Mouse (Mus musculus) brain, adult 2 months (tissue): ENCODE results near the gene Ccdc18.
"Not testable (repeated sequence)": the region's sequence is repeated elsewhere in the genome, so short reads cannot be mapped to it uniquely, and the experiment has no call there.

ENCODE experiments used
- DNase-seq: peaks from one replicate; pipeline ENCODE4 v3.0.0; 2011; ENCODE audit warnings: low read depth, low spot score

Ccdc18 gene

DNA sequence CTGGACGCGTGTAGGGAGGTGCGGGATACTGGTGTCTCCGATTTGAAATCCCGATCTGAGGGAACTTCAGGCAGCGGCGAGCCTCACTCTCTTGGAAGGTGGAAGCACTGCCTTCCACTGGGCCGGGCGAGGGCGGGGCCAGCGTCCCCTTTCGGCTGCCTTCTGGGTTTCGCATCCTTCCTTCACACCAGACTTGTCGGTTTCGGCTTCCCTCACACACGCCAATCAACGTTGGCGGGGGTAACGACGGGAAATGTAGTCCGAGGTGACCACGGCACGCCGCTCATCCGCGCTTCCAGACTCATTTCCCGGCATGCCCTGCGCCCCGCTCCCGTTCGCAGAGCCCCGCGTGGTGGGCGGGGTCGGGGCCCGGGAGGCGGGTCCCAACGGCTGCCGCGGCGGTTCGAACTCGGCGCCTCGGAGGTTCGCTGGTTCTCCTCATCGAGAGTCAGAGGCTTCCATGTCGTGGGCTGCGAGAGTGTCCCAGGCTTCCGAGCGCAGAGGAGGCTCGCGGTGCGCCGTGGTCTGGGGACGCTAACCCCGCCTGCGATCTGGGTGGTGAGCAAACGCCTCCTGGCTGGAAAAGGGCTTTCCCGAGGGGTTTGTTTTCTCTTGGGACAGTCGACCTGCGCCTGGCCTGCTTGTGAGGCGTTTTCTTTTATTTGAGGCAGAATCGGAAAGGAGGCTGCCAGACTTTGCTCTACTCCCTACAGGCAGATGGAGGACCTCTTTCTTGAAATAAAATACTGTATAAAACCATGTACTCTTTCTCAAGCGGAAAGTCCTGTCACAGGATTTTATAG is at the start of gene Ccdc18, which contains the start of gene Tmed5:
Gene Ccdc18 (plus strand): TSS at position 435 of the 803 bp plus-strand sequence.
Gene Tmed5 (minus strand): TSS at position 180 of the 803 bp plus-strand sequence.
- peak; percentile 99 for DNase-seq

DNA sequence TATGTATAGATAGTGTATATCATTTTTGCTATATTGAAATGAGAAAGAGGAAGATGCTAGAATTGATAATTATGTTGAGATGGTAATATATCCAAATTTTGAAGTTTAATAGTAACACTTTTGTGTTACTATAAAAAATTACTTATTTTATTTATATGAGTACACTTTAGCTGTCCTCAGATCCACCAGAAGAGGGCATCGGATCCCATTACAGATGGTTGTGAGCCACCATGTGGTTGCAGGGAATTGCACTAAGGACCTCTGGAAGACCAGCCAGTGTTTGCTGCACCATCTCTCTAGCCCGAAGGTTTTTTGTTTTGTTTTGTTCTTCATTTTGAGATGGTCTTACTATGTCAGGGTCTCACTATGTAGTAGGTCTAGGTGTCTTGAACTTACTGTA is 47.2 kb upstream of the Ccdc18 start:
- DNase-seq, result no peak

DNA sequence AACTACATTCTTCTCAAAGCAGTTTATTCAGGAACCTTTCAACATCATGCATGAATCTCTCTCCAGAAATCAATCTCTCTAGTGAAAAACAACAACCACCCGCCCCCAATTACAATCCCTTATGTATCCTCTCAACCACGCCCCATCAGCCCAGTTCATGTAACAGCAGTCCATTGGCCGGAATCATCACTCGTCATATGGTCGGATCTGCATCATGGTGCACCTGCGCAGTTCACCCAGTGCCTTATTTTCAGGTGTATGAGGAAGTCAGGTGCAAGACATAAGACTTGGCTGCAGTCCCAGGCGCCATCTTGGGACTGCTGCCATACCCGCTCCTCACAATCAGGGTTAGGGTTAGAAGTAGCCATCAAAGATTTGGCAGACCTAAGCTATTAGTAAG is 39.9 kb upstream of the Ccdc18 start:
- DNase-seq, result not testable (repeated sequence)

DNA sequence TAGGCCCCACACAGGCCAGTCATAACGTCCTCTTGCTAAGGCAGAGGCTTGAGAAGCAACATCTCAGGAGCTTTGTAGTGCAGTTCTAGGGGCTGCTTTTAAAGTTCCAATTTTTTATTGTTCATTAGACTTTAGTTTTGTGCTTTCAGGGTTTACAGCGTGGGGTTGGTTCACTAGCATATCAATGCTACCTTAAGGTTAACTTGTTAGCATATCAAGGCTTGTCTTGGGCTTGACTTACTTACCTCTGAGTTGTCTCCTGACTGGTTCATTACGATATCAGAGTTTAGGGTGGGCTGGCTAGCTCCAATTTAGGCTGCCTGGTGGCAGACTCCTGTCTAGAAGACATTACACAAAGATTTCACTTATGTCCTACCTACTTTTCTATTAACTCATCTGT is 35.0 kb upstream of the Ccdc18 start:
- DNase-seq, result no peak

DNA sequence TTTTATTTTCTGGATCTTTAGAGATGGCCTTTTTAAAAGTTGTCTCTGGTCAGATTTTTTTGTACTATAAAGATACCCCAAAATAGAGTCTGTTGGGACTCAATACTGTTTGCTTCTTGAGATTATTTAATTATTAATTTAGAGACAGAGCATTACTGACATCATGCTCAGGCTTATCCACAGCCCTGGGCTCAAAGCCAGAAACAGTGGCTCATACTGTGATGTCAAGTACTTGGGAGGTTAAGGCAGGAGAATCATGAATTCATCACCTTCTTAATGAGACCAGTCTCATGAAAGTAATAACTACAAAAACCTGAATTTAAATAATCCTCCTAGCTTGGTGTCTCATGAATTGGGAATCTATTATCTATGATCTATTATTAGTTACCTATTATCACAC is 32.5 kb upstream of the Ccdc18 start:
- peak; percentile 37 for DNase-seq

DNA sequence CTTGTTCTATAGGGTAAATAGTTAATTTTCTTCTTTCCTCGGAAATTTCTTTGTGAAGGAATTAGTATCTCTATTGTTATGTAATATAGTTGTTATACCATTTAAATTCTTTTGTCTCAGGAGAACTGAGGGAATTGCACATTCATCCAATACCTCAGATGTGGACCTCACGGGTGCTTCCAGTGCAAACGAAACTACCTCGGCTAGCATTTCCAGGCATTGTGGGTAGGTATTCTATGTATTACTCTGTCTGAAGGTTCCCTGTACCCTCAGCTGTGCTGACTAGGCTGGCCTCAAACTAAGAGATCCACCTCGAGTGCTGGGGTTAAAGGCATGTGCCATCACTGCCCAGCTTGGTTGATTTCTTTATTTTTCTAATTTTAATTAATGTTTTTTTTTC is 28.4 kb upstream of the Ccdc18 start:
- DNase-seq, result no peak

DNA sequence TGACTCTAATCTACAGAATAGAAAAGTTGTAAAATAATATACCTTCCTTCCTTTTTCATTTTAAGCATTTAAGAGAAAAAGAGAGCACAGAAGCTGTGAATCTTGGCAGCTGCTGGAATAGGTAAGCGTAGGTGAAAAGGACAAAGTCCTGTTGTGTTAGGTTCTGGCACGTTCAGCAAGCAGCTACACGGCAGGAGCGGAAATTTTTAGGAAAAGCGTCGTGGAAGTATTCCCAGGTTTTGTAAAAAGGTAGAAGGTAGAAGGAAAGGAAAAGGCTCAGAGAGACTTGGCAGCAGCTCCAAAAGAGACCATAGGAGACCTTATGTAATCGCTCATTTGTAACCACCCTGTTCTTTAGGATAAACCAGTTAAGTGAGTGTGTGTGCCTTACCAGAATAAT is 23.3 kb upstream of the Ccdc18 start:
- DNase-seq, result peak; percentile 64

DNA sequence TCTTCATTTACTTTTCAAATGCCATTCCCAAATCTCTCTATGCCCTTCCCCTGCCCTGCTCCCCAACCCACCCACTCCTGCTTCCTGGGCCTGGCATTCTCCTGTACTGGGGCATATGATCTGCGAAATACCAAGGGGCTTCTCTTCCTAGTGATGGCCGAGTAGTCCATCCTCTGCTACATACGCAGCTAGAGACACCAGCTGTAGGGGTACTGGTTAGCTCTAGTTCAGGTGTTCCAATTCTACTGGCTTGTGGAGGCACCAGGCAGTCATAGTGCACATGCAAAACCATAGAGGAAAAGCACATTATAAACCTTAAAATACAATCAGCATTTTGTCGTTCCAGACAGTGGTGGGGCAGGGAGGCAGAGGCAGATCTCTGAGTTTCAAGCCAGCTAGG is 15.0 kb upstream of the Ccdc18 start:
- no peak for DNase-seq

DNA sequence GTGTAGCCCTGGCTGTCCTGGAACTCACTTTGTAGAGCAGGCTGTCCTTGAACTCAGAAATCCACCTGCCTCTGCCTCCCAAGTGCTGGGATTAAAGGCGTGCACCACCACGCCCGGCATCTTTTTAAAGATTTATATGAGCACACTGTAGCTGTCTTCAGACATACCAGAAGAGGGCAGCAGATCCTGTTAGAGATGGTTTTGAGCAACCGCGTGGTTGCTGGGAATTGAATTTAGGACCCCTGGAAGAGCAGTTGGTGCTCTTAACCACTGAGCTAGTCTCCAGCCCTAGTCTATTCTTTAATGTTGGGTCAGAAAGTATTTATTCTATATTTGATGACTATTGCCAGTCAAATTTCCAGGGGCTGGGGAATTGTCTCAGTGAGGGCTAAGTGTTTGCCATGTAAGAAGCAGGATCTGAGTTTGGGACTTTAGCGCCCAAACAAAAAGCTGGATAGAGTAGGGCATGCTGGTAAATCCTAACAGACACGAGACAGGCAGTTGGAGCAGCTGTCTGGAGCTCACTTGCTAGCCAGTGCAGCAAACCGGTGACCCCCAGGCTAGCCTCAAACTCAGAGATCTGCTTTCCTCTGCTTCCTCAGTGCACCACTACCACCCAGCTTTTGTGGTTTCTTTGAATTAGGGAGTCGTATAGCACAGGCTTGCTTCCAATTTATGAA is 12.3 kb upstream of the Ccdc18 start:
- DNase-seq, result no peak

DNA sequence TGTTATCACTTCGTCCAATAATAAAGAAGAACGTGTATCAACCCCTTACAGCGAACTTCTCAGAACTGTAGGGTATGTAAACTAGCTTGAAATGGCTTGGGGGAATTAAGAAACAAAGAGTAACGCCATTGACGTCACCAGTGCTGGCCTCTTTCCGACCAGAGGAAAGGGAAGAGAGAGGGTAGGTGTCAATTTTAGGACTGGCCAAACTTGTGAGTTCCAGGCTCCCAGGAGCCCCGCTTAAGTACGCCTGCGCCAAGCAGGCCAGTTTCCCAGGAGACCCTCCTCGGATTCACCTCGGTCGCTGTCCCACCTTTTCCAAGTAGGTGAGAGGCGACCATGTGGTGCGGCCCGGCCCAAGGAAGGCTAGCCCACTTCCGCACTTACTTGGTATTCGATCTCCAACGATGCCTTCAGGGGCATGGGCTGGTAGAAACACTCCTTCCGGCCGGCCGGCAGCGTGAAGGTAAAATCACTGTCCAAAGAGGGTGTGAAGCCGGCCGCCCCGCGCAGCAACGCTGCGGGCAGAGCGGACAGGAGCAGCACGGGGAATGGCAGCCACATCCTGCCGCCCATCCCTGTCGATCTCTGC is 730 bp upstream of the Ccdc18 start:
- DNase-seq, result peak; percentile 48

DNA sequence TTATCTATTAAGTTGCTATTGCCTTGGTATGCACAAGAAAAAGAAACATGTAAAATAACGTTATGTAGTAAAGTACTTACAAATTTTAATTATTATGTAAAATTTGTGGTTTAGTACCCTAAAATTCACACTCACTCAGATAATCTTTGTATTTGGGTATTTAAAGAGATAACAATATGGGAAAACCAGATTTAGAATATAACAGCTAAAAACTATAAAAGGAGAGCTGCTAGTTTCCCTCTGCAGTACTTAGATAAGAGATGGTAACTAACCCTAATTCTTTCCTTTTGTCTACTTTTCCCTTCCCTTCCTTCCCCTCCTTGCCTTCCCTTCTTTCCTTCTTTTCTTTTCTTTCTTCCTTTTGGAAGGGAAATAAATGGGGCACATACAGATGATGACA is 19.9 kb downstream of the Ccdc18 start:
- no peak for DNase-seq

DNA sequence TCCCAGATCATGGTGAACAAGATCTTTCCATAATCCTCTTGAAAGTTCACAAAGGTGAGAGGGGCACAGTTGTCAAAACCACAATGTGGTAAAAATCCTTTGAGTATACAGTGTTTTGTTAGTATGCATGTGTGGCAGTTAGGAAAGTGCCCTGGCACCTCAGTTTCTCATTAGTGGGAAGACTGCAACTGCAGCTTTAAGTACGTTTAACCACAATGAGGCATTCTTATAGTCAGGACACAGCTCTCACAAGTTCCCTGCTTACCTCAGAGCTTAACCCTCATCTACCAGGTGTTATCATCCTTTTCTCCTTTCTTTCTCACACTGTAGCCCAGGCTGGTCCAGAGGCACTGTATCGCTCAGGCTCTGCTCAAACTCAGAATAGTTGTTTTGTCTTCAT is 28.1 kb downstream of the Ccdc18 start:
- no peak for DNase-seq

DNA sequence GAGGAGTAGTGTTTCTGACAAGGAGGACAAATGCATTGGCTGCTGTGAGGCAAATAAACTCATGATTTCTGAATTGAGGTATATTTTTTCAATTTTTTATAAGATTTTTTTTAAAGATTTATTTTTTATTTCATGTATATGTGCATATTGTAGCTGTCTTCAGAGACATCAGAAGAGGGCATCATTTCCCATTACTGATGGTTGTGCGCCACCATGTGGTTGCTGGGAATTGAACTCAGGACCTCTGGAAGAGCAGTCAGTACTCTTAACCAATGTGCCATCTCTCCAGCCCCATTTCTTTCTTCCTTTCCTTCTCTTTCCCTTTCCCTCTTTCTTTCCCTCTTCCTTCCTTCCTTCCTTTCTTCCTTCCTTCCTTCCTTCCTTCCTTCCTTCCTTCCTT is 31.0 kb downstream of the Ccdc18 start:
- peak; percentile 16 for DNase-seq

DNA sequence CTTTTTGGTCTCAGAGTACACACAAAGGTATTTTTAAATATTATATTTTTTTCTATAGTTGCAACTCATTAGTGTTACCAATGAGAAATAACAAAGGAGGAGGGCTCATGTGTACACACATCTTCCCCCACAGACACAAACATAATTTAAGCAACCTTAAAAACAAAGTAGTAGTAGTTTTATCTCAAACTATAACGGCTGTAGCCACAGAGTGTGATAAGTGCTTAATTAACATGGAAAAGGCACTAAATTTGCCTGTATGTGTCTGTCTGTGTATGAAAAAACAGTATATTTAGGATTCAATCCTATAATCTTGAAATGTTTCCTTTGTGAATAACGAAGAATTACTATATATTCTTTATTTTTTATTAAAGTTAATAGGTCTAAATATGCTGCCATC is 51.4 kb downstream of the Ccdc18 start:
- no peak for DNase-seq

DNA sequence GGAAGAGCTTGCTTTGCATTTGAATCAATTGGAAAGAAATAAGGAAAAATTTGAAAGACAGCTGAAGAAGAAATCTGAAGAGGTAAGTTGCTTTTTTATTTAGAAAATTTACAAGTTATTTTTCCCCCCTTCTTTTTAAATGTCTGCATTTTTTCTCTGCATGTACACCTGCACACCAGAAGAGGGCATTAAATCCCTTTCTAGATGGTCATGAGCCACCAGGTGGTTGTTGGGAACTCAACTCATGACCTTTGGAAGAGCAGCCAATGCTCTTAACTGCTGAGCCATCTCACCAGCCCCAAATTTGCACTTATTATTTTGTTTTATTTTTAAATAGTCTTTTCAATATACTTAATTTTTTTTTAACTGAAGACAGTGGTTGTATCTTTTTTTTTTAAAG is 56.3 kb downstream of the Ccdc18 start:
- DNase-seq, result peak; percentile 4

DNA sequence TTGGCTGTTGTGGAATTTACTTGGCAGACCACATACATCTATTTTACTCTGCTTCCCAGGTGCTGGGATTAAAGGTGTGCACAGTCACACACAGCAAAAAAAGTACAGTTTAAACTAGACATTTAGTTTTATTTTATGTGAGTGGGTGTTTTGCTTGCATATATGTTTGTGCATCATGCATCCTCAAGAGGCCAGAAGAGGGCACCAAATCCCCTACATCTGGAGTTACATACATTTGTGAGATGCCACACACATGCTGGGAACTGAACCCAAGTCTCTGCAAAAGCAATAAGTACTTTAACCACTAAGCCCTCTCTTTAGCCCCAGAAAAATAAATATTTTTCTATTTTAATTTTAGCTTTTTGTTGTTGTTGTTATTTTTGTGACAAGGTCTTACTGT is 73.3 kb downstream of the Ccdc18 start:
- peak; percentile 1 for DNase-seq

DNA sequence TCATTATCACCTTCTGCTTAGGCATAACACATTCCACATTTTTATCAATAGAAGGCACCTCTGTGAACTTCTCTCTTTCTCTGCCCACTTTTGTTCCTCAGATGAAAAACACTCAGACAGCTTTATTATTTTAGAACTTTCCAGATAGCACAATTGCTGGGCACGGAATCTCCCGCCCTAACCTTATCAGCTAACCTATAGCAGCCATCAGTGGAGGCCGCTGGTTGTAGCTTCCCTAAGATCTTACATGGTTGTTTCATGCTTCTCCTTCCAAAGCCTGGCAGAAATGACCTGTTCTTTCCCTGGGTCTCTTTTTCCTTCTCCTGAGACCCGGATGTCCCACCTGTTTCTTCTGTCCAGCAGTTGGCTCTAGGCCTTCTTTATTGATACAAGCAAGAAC is 78.8 kb downstream of the Ccdc18 start:
- no peak for DNase-seq

DNA sequence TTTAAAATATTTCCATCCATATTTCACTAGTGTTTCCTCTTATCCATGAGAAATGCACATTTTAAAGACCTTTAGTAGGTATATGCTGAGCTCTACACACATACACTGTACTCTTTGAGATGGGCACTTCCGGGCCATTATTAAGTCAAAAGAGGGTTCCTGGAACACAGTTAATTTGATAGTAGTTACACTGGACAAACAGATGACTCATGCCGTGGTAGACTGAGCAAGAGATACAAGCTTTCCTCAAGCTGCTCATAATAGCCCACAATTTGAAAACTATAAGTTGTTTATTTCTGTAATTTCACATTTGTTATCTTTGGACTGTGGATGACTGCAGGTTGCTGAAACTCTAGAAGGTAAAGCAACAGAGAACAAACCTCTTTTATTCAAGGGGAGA is 82.3 kb downstream of the Ccdc18 start:
- DNase-seq, result no peak

DNA sequence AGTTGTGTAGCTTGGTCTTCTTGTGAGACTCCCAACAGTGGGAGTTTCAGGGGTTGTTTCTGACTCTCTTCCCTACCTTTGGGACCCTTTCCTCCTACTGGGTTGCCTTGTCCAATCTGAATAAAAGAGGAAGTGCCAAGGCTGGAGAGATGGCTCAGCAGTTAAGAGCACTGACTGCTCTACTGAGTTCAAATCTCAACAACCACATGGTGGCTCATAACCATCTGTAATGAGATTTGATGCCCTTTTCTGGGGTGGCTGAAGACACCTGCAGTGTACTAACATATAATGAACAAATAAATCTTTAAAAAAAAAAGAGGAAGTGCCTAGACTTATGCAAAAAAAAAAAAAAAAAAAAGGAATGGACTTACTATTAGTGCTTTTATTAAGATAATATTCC is 91.4 kb downstream of the Ccdc18 start:
- DNase-seq, result no peak

DNA sequence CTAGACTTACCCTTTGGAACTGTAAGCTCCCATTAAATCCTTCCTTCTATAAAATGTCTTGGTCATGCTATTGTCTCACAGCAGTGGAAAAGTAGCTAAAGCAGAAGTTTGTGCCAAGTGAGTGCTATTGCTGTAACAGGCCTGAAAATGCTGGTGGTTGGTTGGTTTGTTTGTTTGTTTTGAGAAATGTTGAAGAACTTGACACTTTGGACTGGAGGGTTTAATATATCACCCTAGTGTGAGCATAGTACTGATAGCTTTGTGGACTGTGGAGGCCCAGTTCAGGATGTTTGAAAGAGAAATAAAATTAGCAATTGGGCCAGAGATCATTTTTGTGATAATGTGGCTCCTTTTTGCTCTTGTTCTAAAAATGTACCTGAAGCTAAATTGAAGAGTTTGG is 93.5 kb downstream of the Ccdc18 start:
- DNase-seq, result no peak

DNA sequence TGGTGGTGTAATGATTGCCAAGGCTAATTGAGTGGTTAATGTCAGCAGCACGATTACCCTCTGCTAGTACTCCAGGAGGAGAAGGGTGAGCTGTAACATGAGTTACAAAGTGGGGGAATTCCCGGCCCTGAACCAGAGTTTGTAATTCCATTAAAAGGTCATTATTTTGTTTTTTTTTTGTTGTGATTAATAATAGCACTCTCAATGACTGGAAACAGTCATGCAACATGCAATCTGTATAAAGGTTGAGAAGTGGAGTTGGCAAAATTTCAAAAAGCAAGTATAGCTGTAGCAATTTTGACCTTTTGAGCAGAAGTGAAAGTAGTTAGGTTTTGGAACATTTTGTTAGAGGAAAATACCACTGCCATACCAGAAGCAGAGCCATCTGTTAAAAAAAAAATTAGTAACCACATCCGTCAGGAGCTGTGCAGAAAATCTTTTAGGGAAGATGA is 113.7 kb downstream of the Ccdc18 start:
- DNase-seq, result peak; percentile 12

DNA sequence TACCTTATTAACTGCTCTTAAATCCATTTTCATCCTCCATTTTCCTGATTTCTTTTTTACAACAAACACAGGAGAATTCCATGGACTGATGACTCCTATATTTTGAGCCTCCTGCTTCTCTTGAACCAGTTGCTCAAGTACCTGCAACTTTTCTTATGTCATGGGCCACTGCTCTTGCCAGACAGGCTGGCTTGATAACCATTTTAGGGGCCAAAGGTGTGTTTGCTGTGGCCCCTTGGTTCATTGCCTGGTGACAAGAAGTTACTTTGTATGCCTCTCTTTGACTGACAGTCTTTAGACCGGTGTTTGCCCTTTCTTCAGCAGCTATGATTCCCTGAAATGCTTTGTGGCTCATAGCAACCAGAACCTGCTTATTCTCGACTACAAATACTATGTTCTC is 117.4 kb downstream of the Ccdc18 start:
- no peak for DNase-seq

DNA sequence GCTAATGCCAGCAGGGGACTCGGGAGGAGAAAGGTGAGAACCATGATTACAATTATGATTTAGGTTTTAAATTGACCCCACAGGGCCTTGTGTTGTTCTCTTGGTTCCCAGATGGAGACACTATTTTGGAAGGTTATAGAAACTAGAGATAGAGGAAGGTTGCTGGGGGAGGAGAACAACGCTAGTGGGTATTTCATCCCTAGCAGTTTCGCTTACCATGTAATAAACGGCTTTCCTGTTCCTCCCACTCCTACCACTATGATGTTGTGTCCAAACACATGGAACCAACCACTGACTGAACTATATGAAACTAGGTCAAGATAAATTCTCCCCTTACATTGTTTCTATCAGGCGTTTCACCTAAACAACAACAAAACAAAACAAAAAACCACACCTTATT is 122.6 kb downstream of the Ccdc18 start:
- no peak for DNase-seq
